Mouse (Mus musculus): Measurements from ENCODE around the gene Med27. TPM values are rescaled to one million over a fixed set of nuclear protein-coding genes. Genes with fewer than 3 reads are reported as not detected.

Med27 gene
- polyA plus RNA-seq, 1 experiment from 2014 or later: 77.9 TPM

Small RNA genes within 50 kb of the gene (microRNA-seq; reads per million reads assigned to microRNA genes)
- not detected for gene Mir133c

Other genes with a start within 250 kb of the Med27 start
- gene Setx, start 222.6 kb upstream of the Med27 start, polyA plus RNA-seq (2014; fragmentation: Nextera tagmentation; extraction: Ambion mirVana): 15.4 and 28.8 TPM in 2 replicates
- 1.3 and 1.8 TPM in 2 replicates for gene Ntng2, start 93.8 kb upstream of the Med27 start, polyA plus RNA-seq (2014; fragmentation: Nextera tagmentation; extraction: Ambion mirVana)